Mouse (Mus musculus) C3H10T1/2 (cell line): ENCODE measurements around the gene Ddx6. TPM values are rescaled to one million over a fixed set of nuclear protein-coding genes. Genes with fewer than 3 reads are reported as not detected.

Experiments
- polyA plus RNA-seq, 2 experiments: library from polyadenylated mRNA; unstranded; fragments of >200 nt; fragmentation: generic; extraction: Trizol; gene quantifications; one replicate each; pipeline ENCODE4 v1.2.1; 2012; ENCODE audit warnings: missing spikeins in 2 of 2

The Ddx6 gene
- 10 to 100 TPM in 1 of 2 experiments, 1 to 10 TPM in 1; 2.6 to 31.0 TPM for polyA plus RNA-seq

GRCm38 (mm10) chr9:44604779-44605615 lies at the start of gene Ddx6:
Ddx6 (plus strand) TSS chr9:44604892.

GRCm38 (mm10) chr9:44561597-44561996 lies 43.1 kb upstream of the Ddx6 start, which contains the start of gene Cxcr5:
Cxcr5 (minus strand) TSS chr9:44561877.

GRCm38 (mm10) chr9:44673005-44673404 lies 68.3 kb downstream of the Ddx6 start, which contains the start of gene Treh:
Treh (plus strand) TSS chr9:44673233.

Other genes with a start within 250 kb of the Ddx6 start
- 10 to 100 TPM; 13.5 to 31.9 TPM for gene Vps11, start 243.2 kb upstream of the Ddx6 start, polyA plus RNA-seq
- 10 to 100 TPM; 12.8 to 29.3 TPM for gene Hyou1, start 225.4 kb upstream of the Ddx6 start, polyA plus RNA-seq
- gene Slc37a4, start 208.0 kb upstream of the Ddx6 start, polyA plus RNA-seq = 10 to 100 TPM in 1 of 2 experiments, 1 to 10 TPM in 1; 5.7 to 11.4 TPM
- 1,000 to 10,000 TPM; 2,064 to 3,081 TPM for gene Rps25, start 197.8 kb upstream of the Ddx6 start, polyA plus RNA-seq
- 10 to 100 TPM; 86.8 to 98.1 TPM for gene Trappc4, start 197.3 kb upstream of the Ddx6 start, polyA plus RNA-seq
- 10 to 100 TPM in 1 of 2 experiments, 1 to 10 TPM in 1; 7.9 to 23.6 TPM for gene Ccdc84, start 186.3 kb upstream of the Ddx6 start, polyA plus RNA-seq
- gene Foxr1, start 163.8 kb upstream of the Ddx6 start, polyA plus RNA-seq = not detected
- under 1 TPM in 1 of 2 experiments, not detected in 1; 0.07 TPM for gene Upk2, start 149.9 kb upstream of the Ddx6 start, polyA plus RNA-seq
- gene Bcl9l, start 122.1 kb upstream of the Ddx6 start, polyA plus RNA-seq = 10 to 100 TPM; 22.2 to 90.8 TPM
- under 1 TPM; 0.02 to 0.15 TPM for gene Cxcr5, start 43.0 kb upstream of the Ddx6 start, polyA plus RNA-seq
- not detected for gene Treh, start 68.3 kb downstream of the Ddx6 start, polyA plus RNA-seq
- gene Phldb1, start 130.3 kb downstream of the Ddx6 start, polyA plus RNA-seq = 10 to 100 TPM; 36.0 to 71.8 TPM
- 10 to 100 TPM in 1 of 2 experiments, 1 to 10 TPM in 1; 3.3 to 36.5 TPM for gene Arcn1, start 163.0 kb downstream of the Ddx6 start, polyA plus RNA-seq
- 100 to 1,000 TPM in 1 of 2 experiments, 10 to 100 TPM in 1; 73.3 to 174 TPM for gene Ift46, start 163.0 kb downstream of the Ddx6 start, polyA plus RNA-seq
- under 1 TPM; 0.06 to 0.66 TPM for gene Tmem25, start 194.4 kb downstream of the Ddx6 start, polyA plus RNA-seq
- under 1 TPM; 0.32 to 0.42 TPM for gene Ttc36, start 198.2 kb downstream of the Ddx6 start, polyA plus RNA-seq